Mouse (Mus musculus) liver, embryonic 15.5 days (tissue): ENCODE measurements around the gene Cldn10. TPM values are rescaled to one million over a fixed set of nuclear protein-coding genes. Genes with fewer than 3 reads are reported as not detected.
A peak's percentile ranks its signal among the peaks of the same experiment; 100 is the strongest.
"Not testable (repeated sequence)": the region's sequence is repeated elsewhere in the genome, so short reads cannot be mapped to it uniquely, and the experiment has no call there.

ENCODE experiments used
- ATAC-seq: fragments of 200-750 bp; cut with Nextera tagmentation; 2 replicates; pipeline ENCODE4 v1.8.0; 2017; ENCODE audit warnings: moderate number of reproducible peaks, mild to moderate bottlenecking, moderate library complexity; ENCODE audit not compliant: insufficient read depth
- H3K27ac ChIP-seq: fragments of 300-500 bp; sonication (generic); replicated peaks from 2 replicates; pipeline ENCODE4 v1.5.1; 2015; ENCODE audit warnings: mild to moderate bottlenecking, inconsistent platforms
- H3K27me3 ChIP-seq: fragments of 300-500 bp; sonication (generic); 2 replicates; pipeline ENCODE4 v1.6.1; 2015; ENCODE audit warnings: mild to moderate bottlenecking, inconsistent platforms
- H3K36me3 ChIP-seq: fragments of 300-500 bp; sonication (generic); replicated peaks from 2 replicates; pipeline ENCODE4 v1.6.1; 2015; ENCODE audit warnings: moderate library complexity, mild to moderate bottlenecking, inconsistent platforms
- H3K4me1 ChIP-seq: fragments of 300-500 bp; sonication (generic); replicated peaks from 2 replicates; pipeline ENCODE4 v1.6.1; 2015; ENCODE audit warnings: inconsistent platforms
- H3K4me2 ChIP-seq: fragments of 300-500 bp; sonication (generic); 2 replicates; pipeline ENCODE4 v1.6.1; 2015; ENCODE audit warnings: moderate library complexity, mild to moderate bottlenecking, inconsistent platforms
- H3K4me3 ChIP-seq: fragments of 300-500 bp; sonication (generic); replicated peaks from 2 replicates; pipeline ENCODE4 v1.5.1; 2015; ENCODE audit warnings: mild to moderate bottlenecking, inconsistent platforms
- H3K9ac ChIP-seq: fragments of 300-500 bp; sonication (generic); 2 replicates; pipeline ENCODE4 v1.6.1; 2015; ENCODE audit warnings: moderate library complexity, mild to moderate bottlenecking, inconsistent platforms
- H3K9me3 ChIP-seq: fragments of 300-500 bp; sonication (generic); replicated peaks from 2 replicates; pipeline ENCODE4 v1.6.1; 2016; ENCODE audit warnings: inconsistent platforms
- WGBS: fragments of 180-500 bp; shearing (Covaris S2); methylation state at CpG from one replicate; pipeline ENCODE4 v1.1.7; 2015; ENCODE audit warnings: mixed read lengths; ENCODE audit not compliant: insufficient replicate concordance; 5-methylcytosine and 5-hydroxymethylcytosine counted together
- polyA plus RNA-seq: library from polyadenylated mRNA; unstranded; fragments of >200 nt; fragmentation: Nextera tagmentation; extraction: Ambion mirVana; gene quantifications from 2 replicates; pipeline ENCODE4 v1.2.1, GENCODE M21; 2015

Cldn10 gene
- polyA plus RNA-seq, 1 experiment from 2014 or later, result 0.30 TPM

GRCm38 (mm10) chr14:118803936-118804335 lies 16.2 kb downstream of the Cldn10 start:
- ATAC-seq, result no peak
- Histone ChIP-seq H3K4me1 (peaks cover 47% of the 10 kb centered on the region), H3K36me3 (no peaks in the 10 kb centered on the region), H3K4me2 (no peak overlapping the region), H3K4me3 (no peak overlapping the region), H3K9me3 (no peaks in the 10 kb centered on the region), H3K27ac (no peak overlapping the region), H3K27me3 (peaks cover 10% of the 10 kb centered on the region), H3K9ac (no peak overlapping the region)
- 62% methylated on average over 7 of the region's 7 CpGs for WGBS

GRCm38 (mm10) chr14:118804351-118804750 lies 16.6 kb downstream of the Cldn10 start:
- Histone ChIP-seq H3K27me3 (peaks cover 10% of the 10 kb centered on the region), H3K4me3 (no peak overlapping the region), H3K4me1 (peaks cover 47% of the 10 kb centered on the region), H3K4me2 (no peak overlapping the region), H3K9me3 (no peaks in the 10 kb centered on the region), H3K27ac (no peak overlapping the region), H3K9ac (no peak overlapping the region), H3K36me3 (no peaks in the 10 kb centered on the region)
- 30% methylated on average over 6 of the region's 6 CpGs for WGBS
- ATAC-seq, result no peak

GRCm38 (mm10) chr14:118807653-118808052 lies 19.9 kb downstream of the Cldn10 start:
- no peaks in the 10 kb centered on the region for H3K9me3 ChIP-seq
- H3K4me2 ChIP-seq, result peak overlapping the region; percentile 36
- peak overlapping the region; percentile 64 for H3K27ac ChIP-seq
- 81% methylated on average over 5 of the region's 5 CpGs for WGBS
- no peak overlapping the region for H3K9ac ChIP-seq
- no peak overlapping the region for H3K4me3 ChIP-seq
- no peak for ATAC-seq
- H3K27me3 ChIP-seq, result no peaks in the 10 kb centered on the region
- H3K36me3 ChIP-seq, result no peaks in the 10 kb centered on the region
- peaks cover 58% of the 10 kb centered on the region for H3K4me1 ChIP-seq

- H3K36me3 ChIP-seq, H3K9me3 ChIP-seq, H3K4me3 ChIP-seq, H3K9ac ChIP-seq, H3K27me3 ChIP-seq: not testable (repeated sequence)
- Histone ChIP-seq H3K4me2 (peak overlapping the region; percentile 36), H3K4me1 (peaks cover 58% of the 10 kb centered on the region), H3K27ac (peak overlapping the region; percentile 64)
- ATAC-seq, result peak; percentile 75
- WGBS, result 59% methylated on average over 2 of the region's 2 CpGs
These were observed 20.5 kb downstream of the Cldn10 start for GRCm38 (mm10) chr14:118808183-118808582.

GRCm38 (mm10) chr14:118809686-118810085 lies 22.0 kb downstream of the Cldn10 start:
- peaks cover 4% of the 10 kb centered on the region for H3K27me3 ChIP-seq
- no peaks in the 10 kb centered on the region for H3K9me3 ChIP-seq
- WGBS, result 62% methylated on average over 4 of the region's 4 CpGs
- no peaks in the 10 kb centered on the region for H3K36me3 ChIP-seq
- H3K4me2 ChIP-seq, result peak overlapping the region; percentile 16; the same call in 1 of the 2 replicates
- no peak for ATAC-seq
- H3K9ac ChIP-seq, result peak overlapping the region; percentile 11; the same call in 1 of the 2 replicates
- peaks cover 56% of the 10 kb centered on the region for H3K4me1 ChIP-seq
- peak overlapping the region; percentile 59 for H3K27ac ChIP-seq
- no peak overlapping the region; the same call in 1 of the 2 replicates for H3K4me3 ChIP-seq

GRCm38 (mm10) chr14:118811256-118811655 lies 23.5 kb downstream of the Cldn10 start:
- Histone ChIP-seq H3K4me2 (peak overlapping the region; percentile 41), H3K27ac (0 out of 2 replicates have a peak overlapping the region, but pooled peaks have one; percentile 38)

GRCm38 (mm10) chr14:118813111-118813510 lies 25.4 kb downstream of the Cldn10 start:
- WGBS, result 60% methylated on average over 7 of the region's 7 CpGs
- Histone ChIP-seq H3K4me1 (peaks cover 49% of the 10 kb centered on the region), H3K9me3 (no peaks in the 10 kb centered on the region; the same call in 1 of the 2 replicates), H3K36me3 (no peaks in the 10 kb centered on the region), H3K27me3 (peaks cover 6% of the 10 kb centered on the region), H3K4me2 (no peak overlapping the region), H3K9ac (no peak overlapping the region), H3K4me3 (no peak overlapping the region), H3K27ac (no peak overlapping the region)
- no peak for ATAC-seq

More at GRCm38 (mm10) chr14:118811256-118811655, 23.5 kb downstream of the Cldn10 start:
- Histone ChIP-seq H3K9ac (0 out of 2 replicates have a peak overlapping the region, but pooled peaks have one; percentile 11), H3K4me3 (peak overlapping the region; percentile 26), H3K4me1 (peaks cover 56% of the 10 kb centered on the region)
- H3K27me3 ChIP-seq, H3K9me3 ChIP-seq, H3K36me3 ChIP-seq: not testable (repeated sequence)
- peak; percentile 68 for ATAC-seq

- 5% methylated on average over 4 of the region's 4 CpGs for WGBS
- Histone ChIP-seq H3K9me3 (no peaks in the 10 kb centered on the region; the same call in 1 of the 2 replicates), H3K4me1 (peaks cover 15% of the 10 kb centered on the region), H3K36me3 (no peaks in the 10 kb centered on the region), H3K4me3 (peak overlapping the region; percentile 31), H3K4me2 (peak overlapping the region; percentile 46), H3K27me3 (peaks cover 14% of the 10 kb centered on the region), H3K27ac (no peak overlapping the region), H3K9ac (no peak overlapping the region)
- 0 out of 2 replicates have a peak, but pooled peaks have one; percentile 35 for ATAC-seq
These were observed 28.8 kb downstream of the Cldn10 start for GRCm38 (mm10) chr14:118816503-118816902.

- no peak for ATAC-seq
- H3K4me2 ChIP-seq, result no peak overlapping the region
- 5% methylated on average over 8 of the region's 8 CpGs for WGBS
These were observed 32.4 kb downstream of the Cldn10 start for GRCm38 (mm10) chr14:118820111-118820510.

GRCm38 (mm10) chr14:118822816-118823215 lies 35.1 kb downstream of the Cldn10 start:
- no peak for ATAC-seq
- H3K9me3 ChIP-seq, result no peaks in the 10 kb centered on the region; the same call in 1 of the 2 replicates
- no peak overlapping the region for H3K27ac ChIP-seq
- no peaks in the 10 kb centered on the region; the same call in 1 of the 2 replicates for H3K4me1 ChIP-seq
- peaks cover 12% of the 10 kb centered on the region for H3K27me3 ChIP-seq
- H3K36me3 ChIP-seq, result no peaks in the 10 kb centered on the region
- no peak overlapping the region for H3K4me2 ChIP-seq
- no peak overlapping the region for H3K9ac ChIP-seq
- WGBS, result 75% methylated on average over 4 of the region's 4 CpGs
- H3K4me3 ChIP-seq, result no peak overlapping the region

More at GRCm38 (mm10) chr14:118820111-118820510, 32.4 kb downstream of the Cldn10 start:
- Histone ChIP-seq H3K4me1 (peaks cover 7% of the 10 kb centered on the region; the same call in 1 of the 2 replicates), H3K27me3 (peaks cover 14% of the 10 kb centered on the region), H3K4me3 (no peak overlapping the region), H3K36me3 (no peaks in the 10 kb centered on the region), H3K9me3 (no peaks in the 10 kb centered on the region; the same call in 1 of the 2 replicates), H3K9ac (no peak overlapping the region), H3K27ac (no peak overlapping the region)

- no peak overlapping the region for H3K27ac ChIP-seq
- H3K9me3 ChIP-seq, result no peaks in the 10 kb centered on the region
- H3K27me3 ChIP-seq, result peaks cover 11% of the 10 kb centered on the region
- no peak for ATAC-seq
- H3K36me3 ChIP-seq, result no peaks in the 10 kb centered on the region
- WGBS, result 51% methylated on average over 6 of the region's 6 CpGs
- H3K9ac ChIP-seq, result no peak overlapping the region
- H3K4me1 ChIP-seq, result no peaks in the 10 kb centered on the region; the same call in 1 of the 2 replicates
- H3K4me3 ChIP-seq, result no peak overlapping the region
- no peak overlapping the region for H3K4me2 ChIP-seq
These were observed 35.6 kb downstream of the Cldn10 start for GRCm38 (mm10) chr14:118823313-118823712.

GRCm38 (mm10) chr14:118826346-118826745 lies 38.6 kb downstream of the Cldn10 start:
- Histone ChIP-seq H3K4me1 (no peaks in the 10 kb centered on the region), H3K9ac (no peak overlapping the region), H3K36me3 (no peaks in the 10 kb centered on the region), H3K27me3 (0 out of 2 replicates have a peak, but pooled peaks cover 4% of the 10 kb centered on the region), H3K9me3 (no peaks in the 10 kb centered on the region), H3K27ac (no peak overlapping the region), H3K4me3 (no peak overlapping the region), H3K4me2 (no peak overlapping the region)
- WGBS, result 43% methylated on average over 8 of the region's 8 CpGs
- ATAC-seq, result no peak
